7 mouse cellular contexts compared by ENCODE assay signal in genomic region chr11:77980281-77981204, GRCm38 (mm10). TPM values are rescaled to one million over a fixed set of nuclear protein-coding genes. Genes with fewer than 3 reads are reported as not detected.
DNase-seq lines count a peak whose midpoint lies in the region; ATAC-seq and TF ChIP-seq lines count a peak whose summit lies in the region.

No protein-coding gene starts in this region.

- H3K27ac ChIP-seq in embryonic facial prominence, embryonic 11.5 days (replicated peaks; ENCODE audit: low read depth, low read length), result no peak overlapping the region
- no peak overlapping the region for H3K27ac ChIP-seq in intestine, postnatal 0 days (ENCODE audit: low read depth, low read length)
- no peak overlapping the region for H3K27ac ChIP-seq in liver, embryonic 13.5 days
- no peak overlapping the region for H3K27ac ChIP-seq in olfactory bulb, adult 2 months (ENCODE audit: insufficient read depth, low read depth, low read length)

- H3K27me3 ChIP-seq in embryonic facial prominence, embryonic 11.5 days (ENCODE audit: control insufficient read depth, insufficient read depth, low read length), result no peaks in the 10 kb centered on the region
- H3K27me3 ChIP-seq in intestine, postnatal 0 days (replicated peaks; ENCODE audit: control insufficient read depth, insufficient read depth, low read length), result peaks cover 4% of the 10 kb centered on the region; the same call in 1 of the 2 replicates
- peaks cover 36% of the 10 kb centered on the region for H3K27me3 ChIP-seq in liver, embryonic 13.5 days

- no peak for ATAC-seq in embryonic facial prominence, embryonic 11.5 days (replicated peaks; ENCODE audit: insufficient number of reproducible peaks, low FRiP score, low TSS enrichment, low read depth)
- ATAC-seq in intestine, postnatal 0 days, result no peak
- no peak for ATAC-seq in liver, embryonic 13.5 days (ENCODE audit: low read depth)

- 35% methylated on average over 11 of the region's 11 CpGs for WGBS in embryonic facial prominence, embryonic 11.5 days
- 29% methylated on average over 11 of the region's 11 CpGs for WGBS in intestine, postnatal 0 days
- WGBS in liver, embryonic 13.5 days (ENCODE audit: insufficient replicate concordance), result 26% methylated on average over 11 of the region's 11 CpGs
- 29% methylated on average over 11 of the region's 11 CpGs for WGBS in olfactory bulb, adult 2 months

- H3K9ac ChIP-seq in embryonic facial prominence, embryonic 11.5 days (replicated peaks; ENCODE audit: low read length), result no peak overlapping the region
- H3K9ac ChIP-seq in intestine, postnatal 0 days (ENCODE audit: low read depth, low read length), result no peak overlapping the region
- H3K9ac ChIP-seq in liver, embryonic 13.5 days, result 0 out of 2 replicates have a peak overlapping the region, but pooled peaks have one; percentile 14

- H3K4me1 ChIP-seq in embryonic facial prominence, embryonic 11.5 days (ENCODE audit: control insufficient read depth, insufficient read depth, low read length), result no peaks in the 10 kb centered on the region
- H3K4me1 ChIP-seq in intestine, postnatal 0 days (replicated peaks; ENCODE audit: control insufficient read depth, insufficient read depth, low read length), result peaks cover 5% of the 10 kb centered on the region
- peaks cover 25% of the 10 kb centered on the region for H3K4me1 ChIP-seq in liver, embryonic 13.5 days (replicated peaks)
- H3K4me1 ChIP-seq in olfactory bulb, adult 2 months (ENCODE audit: control insufficient read depth, insufficient read depth, low read length), result peaks cover 3% of the 10 kb centered on the region; the same call in 1 of the 2 replicates

- DNase-seq in ovary, postnatal 36 days (ENCODE audit: low spot score), result peak; percentile 45
- DNase-seq in ovary, postnatal 10 days (ENCODE audit: low spot score), result no peak
- peak; percentile 78 for DNase-seq in adrenal gland, postnatal 14 days
- DNase-seq in embryonic facial prominence, embryonic 11.5 days (ENCODE audit: low spot score), result peak; percentile 83
- DNase-seq in liver, embryonic 13.5 days, result peak; percentile 45

- TF ChIP-seq CTCF in intestine, postnatal 0 days (IDR thresholded peaks at IDR 0.05; ENCODE audit: low read depth), result peak; percentile 80
- peak; percentile 27; the same call in 1 of the 2 replicates for TF ChIP-seq CTCF in olfactory bulb, adult 2 months (IDR thresholded peaks at IDR 0.05; ENCODE audit: insufficient read depth, low read depth, low read length)

- H3K36me3 ChIP-seq in embryonic facial prominence, embryonic 11.5 days (replicated peaks; ENCODE audit: control insufficient read depth, insufficient read depth, low read depth, low read length), result no peaks in the 10 kb centered on the region
- no peaks in the 10 kb centered on the region for H3K36me3 ChIP-seq in intestine, postnatal 0 days (ENCODE audit: control insufficient read depth, insufficient read depth)
- no peaks in the 10 kb centered on the region for H3K36me3 ChIP-seq in liver, embryonic 13.5 days

- no peaks in the 10 kb centered on the region for H3K9me3 ChIP-seq in embryonic facial prominence, embryonic 11.5 days (replicated peaks; ENCODE audit: control insufficient read depth, low read length)
- no peaks in the 10 kb centered on the region for H3K9me3 ChIP-seq in intestine, postnatal 0 days (ENCODE audit: control insufficient read depth)
- no peaks in the 10 kb centered on the region for H3K9me3 ChIP-seq in liver, embryonic 13.5 days (replicated peaks)

- no peak for TF ChIP-seq POLR2A in olfactory bulb, adult 2 months (IDR thresholded peaks at IDR 0.05; ENCODE audit: insufficient read depth, low read depth, low read length)

- H3K4me2 ChIP-seq in embryonic facial prominence, embryonic 11.5 days (ENCODE audit: low read depth, low read length), result no peak overlapping the region
- H3K4me2 ChIP-seq in intestine, postnatal 0 days (replicated peaks; ENCODE audit: low read depth), result peak overlapping the region; percentile 92; the same call in 1 of the 2 replicates
- peak overlapping the region; percentile 79 for H3K4me2 ChIP-seq in liver, embryonic 13.5 days

- no peak overlapping the region for H3K4me3 ChIP-seq in embryonic facial prominence, embryonic 11.5 days (ENCODE audit: low read depth, low read length)
- no peak overlapping the region for H3K4me3 ChIP-seq in intestine, postnatal 0 days (ENCODE audit: low read depth, low read length)
- peak overlapping the region; percentile 65; the same call in 1 of the 2 replicates for H3K4me3 ChIP-seq in liver, embryonic 13.5 days (replicated peaks)
- H3K4me3 ChIP-seq in olfactory bulb, adult 2 months (ENCODE audit: insufficient read depth, low read depth, low read length), result no peak overlapping the region

RNA-seq across cellular contexts. Expression of gene Phf12, which starts 2.0 kb away (rescaled TPM):
- total RNA-seq in adrenal gland, postnatal 14 days (2021), result 52.2 and 60.9 TPM in 2 replicates
- 14.5 and 16.6 TPM in 2 replicates for polyA plus RNA-seq in embryonic facial prominence, embryonic 11.5 days (2014; fragmentation: Nextera tagmentation; extraction: Ambion mirVana)
- 7.2 and 8.4 TPM in 2 replicates for polyA plus RNA-seq in intestine, postnatal 0 days (2015; fragmentation: Nextera tagmentation; extraction: Ambion mirVana)
- 6.5 and 7.6 TPM in 2 replicates for polyA plus RNA-seq in liver, embryonic 13.5 days (2015; fragmentation: Nextera tagmentation; extraction: Ambion mirVana)
- 389 TPM in 1 of 2 replicates, not detected in the other for polyA plus RNA-seq in olfactory bulb, adult 2 months (2012; ENCODE audit: insufficient read depth, insufficient read length, low replicate concordance, missing spikeins)

RNA-seq across cellular contexts. Expression of gene Sez6, which starts 49.9 kb away (rescaled TPM):
- total RNA-seq in adrenal gland, postnatal 14 days (2021), result 3.5 and 3.8 TPM in 2 replicates
- 1.5 and 2.1 TPM in 2 replicates for polyA plus RNA-seq in embryonic facial prominence, embryonic 11.5 days (2014; fragmentation: Nextera tagmentation; extraction: Ambion mirVana)
- polyA plus RNA-seq in intestine, postnatal 0 days (2015; fragmentation: Nextera tagmentation; extraction: Ambion mirVana), result 0.77 and 0.80 TPM in 2 replicates
- polyA plus RNA-seq in liver, embryonic 13.5 days (2015; fragmentation: Nextera tagmentation; extraction: Ambion mirVana), result 0.03 and 0.20 TPM in 2 replicates
- polyA plus RNA-seq in olfactory bulb, adult 2 months (2012; ENCODE audit: insufficient read depth, insufficient read length, low replicate concordance, missing spikeins), result 109 TPM in 1 of 2 replicates, not detected in the other

RNA-seq across cellular contexts. Expression of gene Dhrs13, which starts 51.5 kb away (rescaled TPM):
- 9.9 and 10.3 TPM in 2 replicates for total RNA-seq in adrenal gland, postnatal 14 days (2021)
- 17.3 and 19.5 TPM in 2 replicates for polyA plus RNA-seq in embryonic facial prominence, embryonic 11.5 days (2014; fragmentation: Nextera tagmentation; extraction: Ambion mirVana)
- 4.4 and 5.2 TPM in 2 replicates for polyA plus RNA-seq in intestine, postnatal 0 days (2015; fragmentation: Nextera tagmentation; extraction: Ambion mirVana)
- polyA plus RNA-seq in liver, embryonic 13.5 days (2015; fragmentation: Nextera tagmentation; extraction: Ambion mirVana), result 18.2 and 19.3 TPM in 2 replicates
- not detected in 2 replicates for polyA plus RNA-seq in olfactory bulb, adult 2 months (2012; ENCODE audit: insufficient read depth, insufficient read length, low replicate concordance, missing spikeins)

RNA-seq across cellular contexts. Expression of gene Flot2, which starts 57.2 kb away (rescaled TPM):
- 74.3 and 81.5 TPM in 2 replicates for total RNA-seq in adrenal gland, postnatal 14 days (2021)
- 40.4 and 45.7 TPM in 2 replicates for polyA plus RNA-seq in embryonic facial prominence, embryonic 11.5 days (2014; fragmentation: Nextera tagmentation; extraction: Ambion mirVana)
- 23.0 and 23.3 TPM in 2 replicates for polyA plus RNA-seq in intestine, postnatal 0 days (2015; fragmentation: Nextera tagmentation; extraction: Ambion mirVana)
- 24.6 and 27.1 TPM in 2 replicates for polyA plus RNA-seq in liver, embryonic 13.5 days (2015; fragmentation: Nextera tagmentation; extraction: Ambion mirVana)
- not detected in 2 replicates for polyA plus RNA-seq in olfactory bulb, adult 2 months (2012; ENCODE audit: insufficient read depth, insufficient read length, low replicate concordance, missing spikeins)

Comparison
In these comparisons a context has a peak if more than half of its experiments do, and no peak if none do; other contexts are left out.
1. RNA of gene Sez6, which starts 49.9 kb away (polyA plus RNA-seq): 109 TPM in olfactory bulb, adult 2 months; 1.5 to 2.1 TPM in embryonic facial prominence, embryonic 11.5 days, 0.77 to 0.80 TPM in intestine, postnatal 0 days and 0.03 to 0.20 TPM in liver, embryonic 13.5 days; every median in the first group is over 10 times any median in the second.